Mouse (Mus musculus): ENCODE measurements around the gene Bysl. TPM values are rescaled to one million over a fixed set of nuclear protein-coding genes. Genes with fewer than 3 reads are reported as not detected.
"Not testable (repeated sequence)": the region's sequence is repeated elsewhere in the genome, so short reads cannot be mapped to it uniquely, and the experiment has no call there.

Bysl gene
- polyA plus RNA-seq, 1 experiment, result 3.4 TPM

DNA sequence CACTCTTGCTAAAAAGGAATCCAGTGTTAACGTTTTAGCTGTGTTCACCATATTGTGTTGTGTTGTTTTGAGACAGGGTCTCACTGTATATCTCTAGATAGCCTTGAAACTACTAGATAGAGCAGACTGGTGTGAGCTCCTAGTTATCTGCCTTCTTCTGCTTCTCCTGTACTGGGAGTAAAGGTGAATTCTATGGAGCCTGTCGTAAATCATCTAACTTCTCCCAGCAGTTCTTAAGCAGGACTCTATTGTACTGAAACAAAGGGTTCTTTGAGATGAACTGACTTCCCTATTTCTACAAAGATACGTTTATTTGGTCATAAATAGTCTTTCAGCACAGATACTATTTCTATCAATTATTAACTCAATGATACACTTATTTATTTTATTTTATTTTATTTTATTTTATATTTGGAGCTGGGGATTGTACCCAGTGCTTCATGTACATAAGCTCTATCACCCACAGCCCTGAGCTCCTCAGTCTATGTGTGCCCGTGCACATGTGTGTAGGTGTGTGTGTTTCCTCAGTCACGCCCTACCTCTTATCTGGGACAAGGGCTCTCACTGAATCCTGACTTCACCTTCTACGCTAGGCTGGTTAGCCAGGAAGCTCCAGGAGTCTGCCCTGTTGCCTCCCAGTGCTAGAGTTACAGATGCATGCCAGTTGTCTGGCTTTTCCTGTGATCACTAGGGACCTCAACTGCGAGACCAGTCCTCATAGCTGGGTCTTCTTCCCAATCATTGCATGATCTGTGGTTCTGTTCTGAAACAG is 22.9 kb upstream of the Bysl start:
- H3K4me3 ChIP-seq (replicated peaks), result no peak overlapping the region
- TF ChIP-seq TAL1 (IDR thresholded peaks at IDR 0.05; ENCODE audit: low read length) (no peak), GATA1 (IDR thresholded peaks at IDR 0.05; ENCODE audit: low read length) (no peak)

DNA sequence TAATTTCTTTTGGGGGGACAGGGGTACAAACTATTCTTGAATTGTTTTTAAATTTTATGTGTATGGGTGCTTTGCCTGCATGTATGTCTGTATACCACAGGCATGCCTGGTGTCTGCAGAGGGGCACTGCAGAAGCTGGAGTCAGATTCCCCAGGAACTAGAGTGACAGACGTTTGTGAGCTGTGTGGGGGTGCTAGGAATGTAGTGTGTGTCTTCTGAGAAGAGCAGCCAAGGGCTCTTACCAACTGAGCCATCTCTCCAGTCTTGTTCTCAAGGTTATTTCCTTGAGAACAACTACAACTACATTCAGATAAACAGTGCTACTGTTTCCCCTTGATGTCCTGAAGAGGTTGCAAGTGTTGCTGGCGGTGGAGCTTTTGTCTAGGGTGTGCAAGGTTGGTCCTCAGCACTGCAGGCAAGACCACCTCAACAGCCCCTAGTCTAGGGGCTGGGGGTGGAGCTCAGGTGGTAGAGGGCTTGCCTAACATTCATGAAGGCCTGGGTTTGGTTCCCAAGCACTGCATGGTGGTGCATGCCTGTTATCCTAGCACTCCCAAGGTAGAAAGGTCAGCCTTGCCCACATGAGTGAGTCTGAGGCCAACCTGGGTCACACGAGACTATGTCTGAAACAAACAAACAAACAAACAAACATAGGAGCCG is 21.0 kb upstream of the Bysl start:
- Histone ChIP-seq H3K4me1 (ENCODE audit: control insufficient read depth) (peaks cover 60% of the 10 kb centered on the region), H3K36me3 (ENCODE audit: control insufficient read depth) (peaks cover 55% of the 10 kb centered on the region), H3K9me3 (ENCODE audit: control insufficient read depth, low read length) (no peaks in the 10 kb centered on the region), H3K4me3 (replicated peaks) (peak overlapping the region; percentile 36), H3K27me3 (ENCODE audit: control insufficient read depth) (no peaks in the 10 kb centered on the region)
- TF ChIP-seq GATA1 (IDR thresholded peaks at IDR 0.05; ENCODE audit: low read length) (no peak), TAL1 (IDR thresholded peaks at IDR 0.05; ENCODE audit: low read length) (no peak)

More for the DNA sequence above, 22.9 kb upstream of the Bysl start:
- Histone ChIP-seq H3K27me3 (ENCODE audit: control insufficient read depth) (no peaks in the 10 kb centered on the region), H3K36me3 (ENCODE audit: control insufficient read depth) (peaks cover 66% of the 10 kb centered on the region), H3K9me3 (ENCODE audit: control insufficient read depth, low read length) (no peaks in the 10 kb centered on the region), H3K4me1 (ENCODE audit: control insufficient read depth) (peaks cover 44% of the 10 kb centered on the region)

DNA sequence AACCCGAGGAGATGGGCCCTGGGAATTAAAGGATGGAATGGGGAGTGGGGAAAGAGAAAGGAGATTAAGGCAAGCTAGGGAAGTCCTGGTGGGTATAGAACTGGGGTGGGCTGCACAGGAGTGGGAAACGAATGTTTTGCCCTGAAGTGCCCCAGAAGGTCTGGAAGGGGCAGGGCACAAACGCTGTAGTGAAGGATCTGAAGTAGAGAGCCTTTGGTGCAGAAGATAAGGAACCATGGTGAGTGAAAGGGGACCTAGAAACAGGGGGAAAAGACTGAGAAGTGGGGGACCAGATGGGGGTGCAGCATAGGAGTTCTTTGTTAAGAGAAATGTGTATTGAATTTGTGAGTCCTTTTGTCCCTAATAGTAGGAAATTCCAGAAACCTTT is 19.4 kb upstream of the Bysl start, which contains the start of gene Usp49:
Usp49 (plus strand) TSS at position 13 of the 388 bp plus-strand sequence.
- Histone ChIP-seq H3K4me3 (replicated peaks) (peak within 1 kb of the TSS; percentile 87), H3K4me1 (ENCODE audit: control insufficient read depth) (peaks cover 60% of the 10 kb centered on the region), H3K27me3 (ENCODE audit: control insufficient read depth) (no peaks in the 10 kb centered on the region), H3K36me3 (ENCODE audit: control insufficient read depth) (peaks cover 55% of the 10 kb centered on the region), H3K9me3 (ENCODE audit: control insufficient read depth, low read length) (peaks cover 4% of the 10 kb centered on the region)
- TF ChIP-seq GATA1 (IDR thresholded peaks at IDR 0.05; ENCODE audit: low read length), result no peak; the same call in 1 of the 2 replicates
- no peak for TF ChIP-seq TAL1 (IDR thresholded peaks at IDR 0.05; ENCODE audit: low read length)

DNA sequence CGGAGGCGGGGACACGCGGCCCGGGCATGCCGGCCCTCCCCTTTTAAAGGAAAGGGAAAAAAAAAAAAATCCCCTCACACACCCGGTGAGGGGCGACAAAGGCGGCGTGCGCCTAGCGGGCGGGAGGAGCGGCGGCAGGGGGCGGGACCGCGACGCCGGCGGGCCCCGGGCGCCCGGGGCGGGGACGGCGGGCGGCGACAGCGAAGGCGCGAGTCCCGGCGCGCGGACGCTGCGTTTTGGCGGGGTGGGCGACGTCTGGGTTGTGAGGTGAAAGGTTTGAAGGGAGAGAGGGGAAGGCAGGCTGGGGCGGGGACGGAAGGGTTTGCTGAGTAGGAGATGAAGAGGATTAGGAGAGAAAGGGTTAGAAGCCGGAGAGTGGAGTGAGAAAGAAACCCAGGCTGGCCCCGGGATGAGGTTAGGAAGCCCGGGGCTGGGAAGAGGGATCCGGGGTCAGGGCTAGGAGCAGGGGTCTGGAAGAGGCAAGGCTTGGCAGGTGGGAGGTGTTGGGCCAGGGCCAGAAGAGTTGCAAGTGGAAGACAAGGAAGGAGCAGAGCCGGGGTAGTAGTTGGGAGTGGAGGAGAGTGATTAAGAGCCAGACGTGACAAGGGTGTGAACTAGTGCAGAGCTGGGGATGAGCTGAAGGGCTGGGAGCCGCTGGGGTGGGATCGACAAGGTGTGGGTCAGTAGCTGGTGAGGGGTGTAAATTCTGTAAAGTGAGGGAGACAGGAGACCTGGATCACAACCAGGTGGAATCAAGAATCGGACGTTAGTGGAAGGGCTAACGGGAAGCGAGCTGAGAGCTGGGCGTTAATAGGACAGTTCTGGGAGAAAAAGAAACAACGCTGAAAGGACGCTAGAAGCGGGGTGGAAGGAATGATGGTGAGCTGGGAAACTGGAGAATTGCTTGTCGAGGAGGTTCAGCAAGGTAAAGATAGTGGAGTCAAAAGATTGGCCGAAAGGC is 18.7 kb upstream of the Bysl start:
- H3K36me3 ChIP-seq (ENCODE audit: control insufficient read depth), result peaks cover 55% of the 10 kb centered on the region
- H3K9me3 ChIP-seq (ENCODE audit: control insufficient read depth, low read length), result peaks cover 4% of the 10 kb centered on the region
- H3K4me1 ChIP-seq (ENCODE audit: control insufficient read depth), result peaks cover 60% of the 10 kb centered on the region
- TF ChIP-seq TAL1 (IDR thresholded peaks at IDR 0.05; ENCODE audit: low read length) (no peak), GATA1 (IDR thresholded peaks at IDR 0.05; ENCODE audit: low read length) (no peak)
- H3K4me3 ChIP-seq (replicated peaks), result peak overlapping the region; percentile 87
- H3K27me3 ChIP-seq (ENCODE audit: control insufficient read depth), result no peaks in the 10 kb centered on the region

DNA sequence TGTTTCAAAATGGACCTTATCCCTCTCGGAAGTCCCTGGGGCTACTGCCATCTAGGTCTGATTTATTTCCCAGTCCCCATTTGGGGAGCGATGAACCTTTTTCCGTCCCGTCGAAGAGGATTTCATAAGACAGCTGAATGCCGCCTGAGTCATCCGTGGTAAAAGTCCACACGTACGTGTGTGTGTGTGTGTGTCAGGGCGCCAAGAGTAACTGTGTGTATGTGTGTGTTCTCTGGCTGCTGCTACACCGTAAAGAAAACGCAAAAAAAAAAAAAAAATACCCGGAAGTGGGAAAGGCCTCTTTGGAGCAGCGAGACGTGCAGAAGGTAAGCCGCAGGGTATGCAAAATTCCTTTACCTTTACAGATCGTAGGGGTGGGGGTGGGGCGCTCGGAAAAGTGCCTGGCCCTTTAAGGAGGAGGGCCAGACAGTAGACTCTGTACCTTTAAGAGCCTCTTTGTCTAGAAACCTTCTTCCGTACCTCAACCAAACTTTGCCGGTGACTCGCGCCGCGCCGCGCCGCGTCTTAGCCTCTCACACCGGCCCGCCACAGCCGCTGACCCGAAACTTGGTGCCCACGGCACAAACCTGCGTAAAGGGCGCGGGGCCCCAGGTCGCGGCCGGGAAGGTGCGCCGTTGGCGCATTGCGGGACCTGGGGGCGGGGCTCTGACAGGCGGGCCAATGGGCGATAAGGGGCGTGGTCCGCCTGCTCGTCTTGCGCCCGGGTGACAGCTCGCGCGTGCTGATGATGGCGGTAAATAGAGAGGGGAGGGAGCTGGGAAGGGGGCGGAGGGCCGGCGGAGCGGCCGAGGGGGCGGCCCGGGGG is 17.8 kb upstream of the Bysl start:
- H3K9me3 ChIP-seq (ENCODE audit: control insufficient read depth, low read length), result peaks cover 6% of the 10 kb centered on the region
- no peak for TF ChIP-seq GATA1 (IDR thresholded peaks at IDR 0.05; ENCODE audit: low read length)
- no peak for TF ChIP-seq TAL1 (IDR thresholded peaks at IDR 0.05; ENCODE audit: low read length)
- peaks cover 56% of the 10 kb centered on the region for H3K36me3 ChIP-seq (ENCODE audit: control insufficient read depth)
- H3K27me3 ChIP-seq (ENCODE audit: control insufficient read depth), result no peaks in the 10 kb centered on the region
- H3K4me1 ChIP-seq (ENCODE audit: control insufficient read depth), result peaks cover 56% of the 10 kb centered on the region
- H3K4me3 ChIP-seq (replicated peaks), result peak overlapping the region; percentile 87

DNA sequence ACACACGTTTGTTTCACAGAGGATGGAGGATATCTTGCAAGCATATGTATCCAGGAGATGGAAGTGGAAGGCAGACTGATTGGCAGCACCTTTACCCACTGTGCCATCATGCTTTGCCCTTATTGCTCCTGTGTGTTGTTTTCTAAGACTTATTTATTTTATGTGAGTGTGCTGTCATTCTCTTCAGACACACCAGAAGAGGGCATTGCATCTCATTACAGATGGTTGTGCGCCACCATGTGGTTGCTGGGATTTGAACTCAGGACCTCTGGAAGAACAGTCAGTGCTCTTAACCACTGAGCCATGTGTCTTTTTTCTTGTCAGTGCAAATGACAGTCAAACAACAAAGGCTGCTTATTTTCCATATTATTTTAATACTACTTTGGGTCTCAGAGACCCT is 16.5 kb upstream of the Bysl start:
- Histone ChIP-seq H3K36me3 (ENCODE audit: control insufficient read depth) (peaks cover 57% of the 10 kb centered on the region), H3K4me1 (ENCODE audit: control insufficient read depth) (peaks cover 49% of the 10 kb centered on the region), H3K27me3 (ENCODE audit: control insufficient read depth) (no peaks in the 10 kb centered on the region), H3K4me3 (replicated peaks) (peak overlapping the region; percentile 87), H3K9me3 (ENCODE audit: control insufficient read depth, low read length) (peaks cover 11% of the 10 kb centered on the region)
- TF ChIP-seq GATA1 (IDR thresholded peaks at IDR 0.05; ENCODE audit: low read length) (no peak), TAL1 (IDR thresholded peaks at IDR 0.05; ENCODE audit: low read length) (no peak)

DNA sequence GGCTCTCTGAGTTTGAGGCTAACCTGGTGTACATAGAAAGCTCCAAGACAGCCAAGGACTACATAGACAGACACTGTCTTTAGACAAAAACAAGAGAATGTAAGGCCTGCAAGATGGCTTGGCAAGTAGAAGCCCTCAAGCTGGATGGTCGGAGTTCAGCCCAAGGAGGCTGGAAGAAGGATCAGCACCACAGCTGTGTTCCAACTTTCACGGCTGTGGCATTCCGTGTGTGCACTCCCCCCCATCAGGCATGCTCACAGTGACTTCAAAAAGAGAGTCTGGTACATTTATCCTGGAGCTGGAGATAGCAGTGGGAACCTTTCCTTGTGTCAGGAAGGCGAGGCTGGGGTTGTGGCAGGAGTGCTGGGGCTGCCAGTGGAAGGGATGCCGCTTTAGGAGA is 14.7 kb upstream of the Bysl start:
- Histone ChIP-seq H3K27me3 (ENCODE audit: control insufficient read depth) (no peaks in the 10 kb centered on the region), H3K4me3 (replicated peaks) (no peak overlapping the region), H3K36me3 (ENCODE audit: control insufficient read depth) (peaks cover 68% of the 10 kb centered on the region), H3K9me3 (ENCODE audit: control insufficient read depth, low read length) (peaks cover 11% of the 10 kb centered on the region), H3K4me1 (ENCODE audit: control insufficient read depth) (peaks cover 32% of the 10 kb centered on the region)
- TF ChIP-seq TAL1 (IDR thresholded peaks at IDR 0.05; ENCODE audit: low read length) (no peak), GATA1 (IDR thresholded peaks at IDR 0.05; ENCODE audit: low read length) (no peak)

DNA sequence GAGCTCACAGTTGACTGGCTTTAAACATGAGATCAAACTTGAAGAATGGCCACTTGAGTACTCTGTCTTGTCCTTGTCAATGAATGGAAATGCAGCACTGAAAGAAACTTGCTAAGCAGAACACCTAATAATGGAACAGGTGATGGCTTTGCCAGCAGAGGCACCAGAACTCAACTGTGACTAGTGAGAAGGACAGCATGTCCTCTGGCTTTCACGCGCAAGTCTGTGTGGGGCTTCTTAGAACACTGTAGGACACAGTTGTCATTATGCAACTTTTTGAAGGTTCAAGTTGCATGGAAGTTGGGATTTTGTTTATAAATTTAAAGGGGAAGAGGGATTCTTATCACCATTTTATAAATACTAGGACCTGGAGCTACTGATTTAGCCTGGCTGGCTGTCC is 13.8 kb upstream of the Bysl start:
- Histone ChIP-seq H3K36me3 (ENCODE audit: control insufficient read depth) (peaks cover 77% of the 10 kb centered on the region), H3K9me3 (ENCODE audit: control insufficient read depth, low read length) (peaks cover 11% of the 10 kb centered on the region), H3K4me3 (replicated peaks) (no peak overlapping the region), H3K4me1 (ENCODE audit: control insufficient read depth) (peaks cover 25% of the 10 kb centered on the region), H3K27me3 (ENCODE audit: control insufficient read depth) (no peaks in the 10 kb centered on the region)
- no peak for TF ChIP-seq GATA1 (IDR thresholded peaks at IDR 0.05; ENCODE audit: low read length)
- TF ChIP-seq TAL1 (IDR thresholded peaks at IDR 0.05; ENCODE audit: low read length), result no peak

DNA sequence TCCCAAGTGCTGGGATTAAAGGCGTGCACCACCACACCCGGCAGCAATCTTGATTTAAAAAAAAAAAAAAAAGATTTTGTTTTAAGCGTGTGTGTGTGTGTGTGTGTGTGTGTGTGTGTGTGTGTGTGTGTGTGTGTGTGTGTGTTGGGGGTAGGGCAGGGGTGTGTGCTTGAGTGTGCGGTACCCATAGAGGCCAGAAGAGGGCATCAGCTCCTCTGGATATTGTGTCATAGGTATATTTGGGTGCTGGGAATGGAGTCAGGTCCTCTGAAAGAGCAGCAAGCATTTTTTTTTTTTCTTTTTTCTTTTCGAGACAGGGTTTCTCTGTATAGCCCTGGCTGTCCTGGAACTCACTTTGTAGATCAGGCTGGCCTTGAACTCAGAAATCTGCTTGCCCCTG is 13.3 kb upstream of the Bysl start:
- not testable (repeated sequence) for H3K27me3 ChIP-seq (ENCODE audit: control insufficient read depth); H3K4me3 ChIP-seq (replicated peaks)
- Histone ChIP-seq H3K4me1 (ENCODE audit: control insufficient read depth) (peaks cover 26% of the 10 kb centered on the region), H3K9me3 (ENCODE audit: control insufficient read depth, low read length) (peaks cover 11% of the 10 kb centered on the region), H3K36me3 (ENCODE audit: control insufficient read depth) (peaks cover 82% of the 10 kb centered on the region)
